Mouse (Mus musculus): ENCODE measurements around the gene Cyp4f18. TPM values are rescaled to one million over a fixed set of nuclear protein-coding genes. Genes with fewer than 3 reads are reported as not detected.

Cyp4f18 gene
- polyA plus RNA-seq, 1 experiment from 2014 or later, result 1.0 TPM

DNA sequence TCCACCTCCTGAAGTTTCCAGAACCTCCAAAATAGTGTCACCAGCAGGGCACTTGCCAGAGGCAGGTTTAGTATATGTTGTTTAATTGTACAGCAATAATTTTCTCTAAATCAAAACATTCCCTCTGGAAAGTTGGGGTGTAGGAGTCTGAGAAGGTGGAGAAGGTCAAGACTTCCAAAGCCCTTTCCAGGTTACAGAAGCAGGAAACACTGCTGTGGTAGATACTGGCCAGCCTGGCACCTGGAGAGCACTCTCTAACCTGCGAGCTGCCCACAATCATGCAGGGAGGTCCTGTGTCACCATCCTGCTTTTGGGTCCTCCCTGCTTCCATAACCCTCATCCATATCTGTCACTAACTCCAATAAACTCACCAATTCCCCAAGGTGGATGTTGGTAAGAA lies 2.7 kb downstream of the Cyp4f18 start:
- H3K27me3 ChIP-seq, result no peaks in the 10 kb centered on the region
- no peak overlapping the region for H3K27ac ChIP-seq (replicated peaks)
- no peak overlapping the region for H3K4me3 ChIP-seq
- no peak overlapping the region for H3K4me2 ChIP-seq
- ATAC-seq (ENCODE audit: low read depth), result no peak
- H3K4me1 ChIP-seq (replicated peaks), result no peaks in the 10 kb centered on the region
- no peaks in the 10 kb centered on the region for H3K9me3 ChIP-seq
- H3K36me3 ChIP-seq, result no peaks in the 10 kb centered on the region
- H3K9ac ChIP-seq, result no peak overlapping the region
- WGBS, result 65% methylated on average over 1 of the region's 1 CpGs

DNA sequence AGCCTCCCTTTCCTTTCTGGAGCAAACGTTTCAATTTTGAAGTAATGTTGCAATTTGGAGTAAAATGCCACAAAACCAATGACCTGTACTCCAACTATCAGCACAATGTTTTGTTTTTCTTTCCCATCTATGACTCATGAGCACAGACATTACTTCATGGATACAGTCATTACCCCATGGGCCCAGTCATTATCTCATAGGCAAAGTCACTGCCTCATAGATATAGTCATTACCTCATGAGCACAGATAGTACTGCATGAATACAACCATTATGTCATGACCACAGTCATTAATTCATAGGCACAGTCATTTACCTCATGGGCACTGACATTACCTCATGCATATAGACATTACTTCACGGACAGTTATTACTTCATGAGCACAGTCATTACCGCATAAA lies 3.5 kb downstream of the Cyp4f18 start:
- ATAC-seq (ENCODE audit: low read depth), result no peak
- H3K4me3 ChIP-seq, result no peak overlapping the region
- H3K36me3 ChIP-seq, result no peaks in the 10 kb centered on the region
- H3K9ac ChIP-seq, result no peak overlapping the region
- H3K27me3 ChIP-seq, result no peaks in the 10 kb centered on the region
- 76% methylated on average over 3 of the region's 3 CpGs for WGBS
- H3K4me2 ChIP-seq, result no peak overlapping the region
- no peak overlapping the region for H3K27ac ChIP-seq (replicated peaks)
- no peaks in the 10 kb centered on the region for H3K4me1 ChIP-seq (replicated peaks)
- no peaks in the 10 kb centered on the region for H3K9me3 ChIP-seq

DNA sequence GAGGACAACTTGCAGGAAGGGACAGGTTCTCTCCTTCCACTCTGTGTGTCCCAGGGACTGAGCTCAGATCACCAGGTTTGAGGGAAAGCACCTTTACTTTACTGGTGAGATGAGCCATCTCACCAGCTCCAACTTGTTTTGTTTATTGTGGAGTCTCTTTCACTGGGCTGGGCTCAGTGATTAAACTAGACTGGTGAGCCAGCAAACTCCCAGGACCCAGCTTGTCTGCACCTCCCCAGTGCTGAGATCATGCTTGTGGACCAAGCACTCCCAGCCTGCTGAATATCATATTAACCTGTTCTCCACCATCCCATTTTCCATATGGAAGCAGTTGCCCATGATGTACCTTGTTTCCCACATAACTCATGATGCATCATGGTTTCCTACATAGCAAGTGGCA lies 6.5 kb downstream of the Cyp4f18 start:
- no peaks in the 10 kb centered on the region for H3K36me3 ChIP-seq
- no peak overlapping the region for H3K4me3 ChIP-seq
- H3K4me2 ChIP-seq, result no peak overlapping the region
- H3K27me3 ChIP-seq, result no peaks in the 10 kb centered on the region
- H3K9ac ChIP-seq, result no peak overlapping the region
- no peak for ATAC-seq (ENCODE audit: low read depth)
- H3K9me3 ChIP-seq, result no peaks in the 10 kb centered on the region
- H3K4me1 ChIP-seq (replicated peaks), result no peaks in the 10 kb centered on the region
- H3K27ac ChIP-seq (replicated peaks), result no peak overlapping the region

DNA sequence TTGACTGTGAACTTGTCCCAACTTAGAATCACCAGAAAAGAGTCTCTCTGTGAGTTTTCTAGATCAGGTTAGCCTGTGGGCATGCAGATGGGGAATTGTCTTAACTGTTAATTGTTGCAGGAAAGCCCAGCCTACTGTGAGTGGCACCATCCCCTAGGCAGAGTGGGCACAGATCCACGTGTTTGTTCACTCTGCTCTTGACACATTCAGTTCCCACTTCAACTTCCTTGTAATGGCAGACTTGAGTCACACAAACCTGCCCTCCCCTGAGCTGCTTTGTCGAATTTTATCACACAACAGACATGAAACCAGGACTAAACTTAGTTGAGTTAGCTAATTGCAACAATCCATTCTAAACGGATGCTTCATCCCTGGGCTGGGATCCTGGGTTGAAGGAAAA lies 9.2 kb downstream of the Cyp4f18 start:
- H3K4me1 ChIP-seq (replicated peaks), result no peaks in the 10 kb centered on the region
- ATAC-seq (ENCODE audit: low read depth), result no peak
- H3K27ac ChIP-seq (replicated peaks), result no peak overlapping the region
- H3K9me3 ChIP-seq, result no peaks in the 10 kb centered on the region
- H3K36me3 ChIP-seq, result no peaks in the 10 kb centered on the region
- 64% methylated on average over 3 of the region's 3 CpGs for WGBS
- H3K4me2 ChIP-seq, result no peak overlapping the region
- no peak overlapping the region for H3K9ac ChIP-seq
- H3K27me3 ChIP-seq, result no peaks in the 10 kb centered on the region
- H3K4me3 ChIP-seq, result no peak overlapping the region

DNA sequence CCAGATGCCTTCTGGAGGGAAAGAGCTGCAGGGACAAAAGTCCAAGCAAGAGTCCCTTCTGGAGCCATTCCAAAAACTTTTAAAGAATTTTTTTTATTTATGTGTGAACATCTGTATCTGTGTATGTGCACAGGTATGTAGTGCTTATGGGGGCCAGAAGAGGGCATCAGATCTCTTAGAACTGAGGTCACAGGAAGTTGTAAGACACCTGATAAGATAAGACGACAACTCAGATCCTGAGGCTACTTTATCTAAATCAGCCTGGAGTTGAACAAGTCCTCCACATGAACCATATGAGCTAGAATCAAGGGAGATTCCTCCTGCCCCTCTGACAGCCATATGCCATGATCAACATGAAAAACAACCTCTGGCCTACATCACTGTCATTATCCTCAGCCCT lies 10.0 kb downstream of the Cyp4f18 start:
- Histone ChIP-seq H3K9ac (no peak overlapping the region), H3K4me3 (no peak overlapping the region), H3K9me3 (no peaks in the 10 kb centered on the region), H3K36me3 (no peaks in the 10 kb centered on the region), H3K4me1 (replicated peaks) (no peaks in the 10 kb centered on the region), H3K4me2 (no peak overlapping the region), H3K27me3 (no peaks in the 10 kb centered on the region), H3K27ac (replicated peaks) (no peak overlapping the region)
- WGBS, result 89% methylated on average over 1 of the region's 1 CpGs
- ATAC-seq (ENCODE audit: low read depth), result no peak

DNA sequence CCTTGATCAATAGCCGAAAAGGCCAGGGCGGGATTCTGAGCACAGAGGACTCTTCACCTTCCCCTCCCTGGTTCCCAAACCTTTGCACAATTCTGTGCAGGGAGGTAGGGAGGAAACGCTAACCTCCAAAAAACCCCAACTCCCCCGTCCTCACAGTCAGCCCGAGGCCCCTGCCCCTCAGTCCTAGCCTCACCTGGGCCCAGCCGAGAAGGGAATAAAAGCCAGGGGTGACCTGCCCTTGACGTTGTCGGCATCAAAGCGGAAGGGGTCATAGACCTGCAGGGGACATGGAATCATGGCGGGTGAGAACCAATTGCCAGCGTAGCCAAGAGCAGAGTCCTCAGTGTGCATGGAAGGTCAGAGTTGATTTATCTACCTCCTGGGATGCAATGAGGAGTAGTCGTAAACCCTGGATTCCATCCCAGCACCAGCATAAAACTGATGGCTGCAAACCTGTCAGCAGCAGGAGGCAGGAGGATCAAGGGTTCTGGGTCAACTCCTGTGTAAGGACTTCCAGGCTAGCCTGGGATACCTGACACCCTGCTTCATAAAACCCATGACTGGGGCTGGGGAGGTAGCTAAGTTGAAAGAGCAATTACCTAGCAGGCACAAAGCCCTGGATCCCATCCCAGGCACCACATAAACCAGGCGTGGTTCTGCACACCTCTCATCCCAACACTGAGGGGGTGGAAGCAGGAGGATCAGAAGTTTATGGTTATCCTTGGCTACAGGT lies 20.4 kb downstream of the Cyp4f18 start:
- Histone ChIP-seq H3K27ac (replicated peaks) (peak overlapping the region; percentile 69), H3K4me2 (peak overlapping the region; percentile 64), H3K4me3 (peak overlapping the region; percentile 47), H3K9me3 (no peaks in the 10 kb centered on the region), H3K9ac (peak overlapping the region; percentile 69), H3K36me3 (no peaks in the 10 kb centered on the region), H3K27me3 (no peaks in the 10 kb centered on the region), H3K4me1 (replicated peaks) (peaks cover 12% of the 10 kb centered on the region; the same call in 1 of the 2 replicates)
- WGBS, result 37% methylated on average over 13 of the region's 13 CpGs
- peak; percentile 66 for ATAC-seq (ENCODE audit: low read depth)

DNA sequence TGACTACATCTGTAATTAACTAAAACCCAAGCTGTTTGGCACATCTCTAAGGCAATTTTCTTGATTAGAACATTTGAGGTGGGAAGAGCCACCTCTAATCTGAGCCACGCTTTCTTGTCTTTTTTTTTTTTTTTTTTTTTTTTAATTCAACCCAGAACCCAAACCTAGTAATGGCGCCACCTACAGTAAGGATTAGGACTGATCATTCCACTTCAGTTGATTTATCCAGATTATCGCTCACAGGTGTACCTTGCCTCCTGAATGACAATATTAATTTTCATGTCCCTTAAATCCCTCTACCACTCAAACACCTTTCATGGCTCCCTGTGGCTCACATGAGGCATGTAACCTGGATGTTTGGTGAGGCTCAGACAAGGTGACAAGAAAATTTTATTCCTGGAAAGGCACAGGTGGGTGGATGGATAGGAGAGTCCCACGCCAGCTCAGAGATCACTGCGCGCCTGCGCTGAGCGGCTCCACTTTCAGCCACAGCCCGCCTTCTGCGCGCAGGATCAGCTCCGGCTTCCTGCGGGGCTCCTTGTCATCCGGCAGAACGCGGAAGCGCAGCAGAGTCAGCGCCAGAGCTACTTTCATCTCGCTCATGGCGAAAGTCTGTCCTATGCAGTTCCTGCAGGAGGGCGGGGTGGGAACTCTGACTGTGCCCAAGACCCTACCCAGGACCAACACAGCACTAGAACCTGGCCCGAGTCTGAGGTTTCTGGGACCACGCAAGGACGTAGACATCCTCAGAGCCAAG lies 21.1 kb downstream of the Cyp4f18 start:
- ATAC-seq (ENCODE audit: low read depth), result peak; percentile 92
- WGBS, result 16% methylated on average over 24 of the region's 24 CpGs
- H3K9me3 ChIP-seq, result no peaks in the 10 kb centered on the region

DNA sequence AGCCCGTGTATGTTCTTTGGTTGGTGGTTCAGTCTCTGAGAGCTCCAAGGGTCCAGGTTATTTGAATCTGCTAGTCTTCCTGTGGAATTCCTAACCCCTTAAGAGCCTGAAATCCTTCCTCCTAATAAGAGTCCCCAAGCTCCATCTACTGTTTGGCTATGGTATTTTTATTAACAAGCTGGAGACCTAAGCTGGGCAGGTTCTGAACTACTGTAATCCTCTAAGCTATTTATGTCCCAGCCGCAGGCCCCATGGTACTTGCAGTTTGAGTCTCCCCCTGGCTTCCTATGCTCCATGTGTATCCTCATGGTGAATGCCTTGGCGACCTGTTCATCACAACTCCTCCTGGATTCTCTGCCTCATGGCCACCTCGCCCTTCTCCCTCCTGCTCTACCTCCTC lies 24.8 kb downstream of the Cyp4f18 start:
- H3K9ac ChIP-seq, result no peak overlapping the region
- H3K4me1 ChIP-seq (replicated peaks), result peaks cover 12% of the 10 kb centered on the region; the same call in 1 of the 2 replicates
- no peak overlapping the region for H3K4me2 ChIP-seq
- H3K4me3 ChIP-seq, result no peak overlapping the region
- H3K27me3 ChIP-seq, result no peaks in the 10 kb centered on the region
- no peak overlapping the region for H3K27ac ChIP-seq (replicated peaks)
- no peaks in the 10 kb centered on the region for H3K36me3 ChIP-seq
- H3K9me3 ChIP-seq, result no peaks in the 10 kb centered on the region
- ATAC-seq (ENCODE audit: low read depth), result no peak
- WGBS, result 77% methylated on average over 4 of the region's 4 CpGs

More for the DNA sequence above, 21.1 kb downstream of the Cyp4f18 start:
- H3K4me3 ChIP-seq, result peak overlapping the region; percentile 47
- H3K4me1 ChIP-seq (replicated peaks), result peaks cover 12% of the 10 kb centered on the region; the same call in 1 of the 2 replicates
- no peaks in the 10 kb centered on the region for H3K27me3 ChIP-seq
- H3K27ac ChIP-seq (replicated peaks), result peak overlapping the region; percentile 69
- peak overlapping the region; percentile 69 for H3K9ac ChIP-seq
- peak overlapping the region; percentile 64 for H3K4me2 ChIP-seq
- no peaks in the 10 kb centered on the region for H3K36me3 ChIP-seq

DNA sequence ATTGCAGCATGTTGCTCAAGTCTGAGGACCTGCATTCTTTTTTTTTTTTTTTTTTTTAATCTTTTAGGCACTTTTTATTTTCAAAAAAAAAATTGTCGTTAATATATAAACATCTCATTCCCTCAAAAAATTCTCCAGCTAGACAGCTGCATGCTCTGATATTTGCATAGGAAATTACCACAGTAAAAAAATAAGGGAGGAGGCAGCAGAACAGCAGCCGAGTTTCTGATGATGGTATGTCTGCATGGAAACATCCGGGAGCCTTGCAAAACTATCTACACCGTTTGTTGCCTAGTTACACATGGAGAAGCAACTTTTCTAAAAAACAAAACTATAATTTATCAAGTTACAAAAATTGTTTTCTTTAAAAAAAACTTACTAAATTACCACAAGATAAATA lies 28.0 kb downstream of the Cyp4f18 start:
- ATAC-seq (ENCODE audit: low read depth), result no peak

DNA sequence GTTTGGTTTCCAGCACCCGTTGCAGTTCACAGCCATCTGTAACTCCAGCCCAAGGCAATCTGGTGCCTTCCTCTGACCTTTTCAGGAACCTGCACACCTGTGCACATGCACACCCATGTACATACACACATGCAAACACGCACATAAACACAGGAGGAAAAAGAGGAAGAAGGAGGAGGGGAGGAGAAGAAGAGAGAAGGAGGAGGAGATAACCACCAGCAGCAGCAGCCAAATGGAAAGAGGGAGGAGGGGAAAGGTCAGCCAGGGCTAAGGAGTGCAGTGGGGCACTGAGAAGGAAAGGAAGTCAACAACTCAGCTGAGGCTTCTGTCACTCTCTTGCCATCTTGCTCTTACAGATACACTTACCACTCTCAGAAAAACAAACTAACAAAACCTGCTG lies 28.4 kb downstream of the Cyp4f18 start:
- no peak for ATAC-seq (ENCODE audit: low read depth)

More for the DNA sequence above, 28.0 kb downstream of the Cyp4f18 start:
- Histone ChIP-seq H3K9ac (no peak overlapping the region), H3K27me3 (no peaks in the 10 kb centered on the region), H3K27ac (replicated peaks) (no peak overlapping the region), H3K9me3 (no peaks in the 10 kb centered on the region), H3K4me3 (no peak overlapping the region), H3K4me2 (no peak overlapping the region), H3K4me1 (replicated peaks) (no peaks in the 10 kb centered on the region), H3K36me3 (no peaks in the 10 kb centered on the region)
- 90% methylated on average over 4 of the region's 4 CpGs for WGBS

DNA sequence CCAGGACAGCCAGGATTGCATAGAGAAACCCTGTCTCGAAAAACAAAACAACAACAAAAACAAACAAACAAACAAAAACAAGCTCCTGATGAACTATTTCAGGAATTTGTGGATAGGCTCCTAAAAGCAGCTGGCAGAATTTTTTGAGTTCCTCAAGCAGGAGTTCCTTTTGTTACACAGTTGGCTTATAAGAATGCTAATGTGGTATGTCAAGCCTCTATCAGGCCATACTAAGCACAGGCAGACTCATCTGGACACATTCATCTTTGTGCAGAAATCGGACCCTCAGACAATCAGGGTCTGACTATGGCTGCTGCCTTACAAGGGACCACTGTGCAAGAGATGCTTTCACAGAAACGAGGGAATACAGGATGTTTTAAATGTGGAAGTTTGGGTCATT lies 35.2 kb downstream of the Cyp4f18 start:
- Histone ChIP-seq H3K27ac (replicated peaks) (no peak overlapping the region), H3K4me2 (no peak overlapping the region), H3K36me3 (peaks cover 8% of the 10 kb centered on the region), H3K4me3 (no peak overlapping the region), H3K9me3 (no peaks in the 10 kb centered on the region), H3K27me3 (no peaks in the 10 kb centered on the region), H3K4me1 (replicated peaks) (no peaks in the 10 kb centered on the region), H3K9ac (no peak overlapping the region)
- no peak for ATAC-seq (ENCODE audit: low read depth)
- 81% methylated on average over 3 of the region's 3 CpGs for WGBS

More for the DNA sequence above, 28.4 kb downstream of the Cyp4f18 start:
- WGBS, result 72% methylated on average over 2 of the region's 2 CpGs
- H3K27ac ChIP-seq (replicated peaks), result no peak overlapping the region
- no peak overlapping the region for H3K4me3 ChIP-seq
- H3K27me3 ChIP-seq, result no peaks in the 10 kb centered on the region
- no peak overlapping the region for H3K4me2 ChIP-seq
- no peak overlapping the region for H3K9ac ChIP-seq
- H3K36me3 ChIP-seq, result no peaks in the 10 kb centered on the region
- no peaks in the 10 kb centered on the region for H3K4me1 ChIP-seq (replicated peaks)
- no peaks in the 10 kb centered on the region for H3K9me3 ChIP-seq

DNA sequence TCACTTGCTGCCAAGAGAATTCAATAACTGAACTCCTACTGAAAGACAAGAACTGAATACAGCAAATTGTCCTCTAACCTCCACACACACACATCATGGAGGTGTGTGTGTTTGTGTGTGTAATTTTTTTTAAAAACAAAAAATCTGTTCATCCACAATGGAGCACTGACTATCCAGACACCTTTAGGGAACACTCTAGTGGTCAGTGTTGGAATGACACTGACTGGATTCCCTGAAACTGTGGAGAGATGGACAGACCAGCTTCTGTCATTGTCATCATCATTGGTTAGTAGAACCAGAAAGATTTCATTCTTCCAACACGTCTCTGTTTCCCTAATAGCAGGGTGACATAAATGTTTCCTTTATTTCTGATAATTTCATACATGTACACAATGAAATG lies 37.5 kb downstream of the Cyp4f18 start:
- no peak overlapping the region for H3K4me3 ChIP-seq
- H3K27ac ChIP-seq (replicated peaks), result no peak overlapping the region
- WGBS, result 59% methylated on average over 1 of the region's 1 CpGs
- no peak overlapping the region for H3K9ac ChIP-seq
- H3K4me1 ChIP-seq (replicated peaks), result no peaks in the 10 kb centered on the region
- no peak for ATAC-seq (ENCODE audit: low read depth)
- peaks cover 31% of the 10 kb centered on the region for H3K36me3 ChIP-seq
- H3K9me3 ChIP-seq, result no peaks in the 10 kb centered on the region
- H3K4me2 ChIP-seq, result no peak overlapping the region
- H3K27me3 ChIP-seq, result no peaks in the 10 kb centered on the region
